Mouse (Mus musculus) splenic B cell, adult 2 months (primary cell): ENCODE measurements around the gene Lactbl1.

Experiments used
- DNase-seq: peaks from one replicate; pipeline ENCODE4 v3.0.0-alpha.2; 2011; ENCODE audit warnings: low read depth, low spot score
- H3K27me3 ChIP-seq: 2 replicates; pipeline ENCODE4 v1.6.1; 2012; ENCODE audit warnings: mild to moderate bottlenecking, low read length, moderate library complexity, mixed read lengths; ENCODE audit not compliant: control insufficient read depth, poor library complexity, insufficient read depth, severe bottlenecking
- H3K36me3 ChIP-seq: 2 replicates; pipeline ENCODE4 v1.6.1; 2012; ENCODE audit warnings: mild to moderate bottlenecking, low read length, moderate library complexity, mixed read lengths; ENCODE audit not compliant: control insufficient read depth, poor library complexity, insufficient read depth, severe bottlenecking

The Lactbl1 gene

DNA sequence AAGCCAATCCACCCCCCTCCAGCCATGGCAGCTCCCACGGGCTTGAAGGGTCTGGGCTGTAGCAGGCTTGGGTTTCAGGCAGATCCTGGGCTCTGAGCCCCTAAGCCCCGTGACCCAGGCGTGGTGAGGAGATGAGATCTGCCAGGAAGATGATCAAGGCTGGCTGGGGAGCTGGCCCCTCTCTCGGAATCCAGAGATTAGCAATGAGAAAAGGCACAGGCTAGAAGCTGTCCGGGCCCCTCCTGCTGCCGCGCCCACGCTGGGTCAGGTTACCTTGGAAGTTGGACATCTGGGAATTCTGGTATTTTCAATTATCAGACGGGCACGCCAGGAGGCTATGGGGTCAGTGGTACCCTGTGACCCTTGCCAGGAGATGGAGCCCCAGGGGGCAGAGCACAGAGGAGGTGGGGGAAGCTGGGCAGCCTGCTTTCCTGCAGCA lies 63.0 kb downstream of the Lactbl1 start:
- Histone ChIP-seq H3K36me3 (no peaks in the 10 kb centered on the region), H3K27me3 (no peaks in the 10 kb centered on the region)
- no peak for DNase-seq

DNA sequence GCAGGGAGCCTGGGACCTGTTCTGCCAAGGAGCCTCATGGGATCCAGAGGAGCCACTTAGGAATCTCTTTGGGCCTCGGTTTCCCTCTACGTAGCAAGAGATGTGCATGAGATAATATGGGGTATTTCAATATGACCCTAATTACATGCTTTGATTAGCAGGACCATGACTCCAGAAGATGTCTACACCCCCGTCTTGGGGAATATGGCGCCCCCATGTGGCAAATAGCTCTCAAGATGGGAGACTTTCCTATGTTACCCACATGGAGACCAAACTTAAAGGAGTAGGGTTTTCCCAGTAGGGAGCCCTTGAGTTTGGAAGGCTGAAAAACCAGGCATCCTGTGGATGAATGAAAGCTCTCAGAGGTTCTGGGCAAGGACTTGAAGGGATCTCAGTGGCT lies 65.7 kb downstream of the Lactbl1 start:
- DNase-seq: no peak
- no peaks in the 10 kb centered on the region for H3K36me3 ChIP-seq

More for the DNA sequence above, 65.7 kb downstream of the Lactbl1 start:
- no peaks in the 10 kb centered on the region for H3K27me3 ChIP-seq
